Mouse (Mus musculus) heart, adult 2 months (tissue): ENCODE measurements around the gene Cln6. TPM values are rescaled to one million over a fixed set of nuclear protein-coding genes. Genes with fewer than 3 reads are reported as not detected.
A peak's percentile ranks its signal among the peaks of the same experiment; 100 is the strongest.
"Not testable (repeated sequence)": the region's sequence is repeated elsewhere in the genome, so short reads cannot be mapped to it uniquely, and the experiment has no call there.

Source experiments
- DNase-seq, 2 experiments: peaks; one replicate each; pipeline ENCODE4 v3.0.0; 2021
- H3K27ac ChIP-seq: fragments of 200-600 bp; 2 replicates; pipeline ENCODE4 v1.8.1; 2022
- H3K27me3 ChIP-seq: fragments of 200-500 bp; 2 replicates; pipeline ENCODE4 v1.6.1; 2012; ENCODE audit warnings: mild to moderate bottlenecking, low read length, inconsistent platforms, mixed read lengths; ENCODE audit not compliant: control insufficient read depth, insufficient read depth
- H3K36me3 ChIP-seq: fragments of 200-500 bp; 2 replicates; pipeline ENCODE4 v1.6.1; 2012; ENCODE audit warnings: low read length, inconsistent platforms; ENCODE audit not compliant: control insufficient read depth, insufficient read depth
- H3K4me1 ChIP-seq: fragments of 200-500 bp; 2 replicates; pipeline ENCODE4 v1.6.1; 2011; ENCODE audit warnings: low read length; ENCODE audit not compliant: control insufficient read depth, insufficient read depth
- H3K4me3 ChIP-seq: fragments of 200-600 bp; 2 replicates; pipeline ENCODE4 v1.8.1; 2022
- H3K79me2 ChIP-seq: fragments of 200-500 bp; replicated peaks from 2 replicates; pipeline ENCODE4 v1.6.1; 2012; ENCODE audit warnings: mild to moderate bottlenecking, inconsistent platforms, low read length, moderate library complexity, mixed read lengths; ENCODE audit not compliant: control insufficient read depth, insufficient read depth
- H3K9ac ChIP-seq: fragments of 200-500 bp; 2 replicates; pipeline ENCODE4 v1.6.1; 2012; ENCODE audit warnings: low read depth, mild to moderate bottlenecking, control low read depth, inconsistent platforms, low read length, mixed read lengths
- CTCF ChIP-seq: fragments of 200-600 bp; IDR thresholded peaks from 2 replicates; pipeline ENCODE4 v1.8.1; 2022; ENCODE audit warnings: antibody characterized with exemption, mild to moderate bottlenecking, moderate library complexity
- EP300 ChIP-seq: fragments of 200-500 bp; IDR thresholded peaks from 2 replicates; pipeline ENCODE4 v1.6.1; 2011; ENCODE audit warnings: low read depth, low read length, control low read depth; ENCODE audit not compliant: insufficient read depth
- POLR2A ChIP-seq: fragments of 200-500 bp; IDR thresholded peaks from 2 replicates; pipeline ENCODE4 v1.6.1; 2011; ENCODE audit warnings: mild to moderate bottlenecking, low read depth, low read length, control low read depth; ENCODE audit not compliant: insufficient read depth
- WGBS: fragments of 180-500 bp; shearing (Covaris S2); methylation state at CpG from one replicate; pipeline ENCODE4 v1.1.7; 2018; 5-methylcytosine and 5-hydroxymethylcytosine counted together
- intact Hi-C: fragments of 180-260 bp; cut with DNase I; formaldehyde crosslinking; loops from one replicate; pipeline ENCODE4 v1.15.1; 2025
- polyA plus RNA-seq: library from polyadenylated mRNA; depleted of rRNA; stranded (reverse); fragments of >200 nt; gene quantifications from 2 replicates; pipeline ENCODE4 v1.2.3, GENCODE M21; 2012
- total RNA-seq, 2 experiments: library from RNA; stranded (reverse); gene quantifications; 2 replicates each; pipeline ENCODE4 v1.2.3; 2021

Cln6 gene
- total and polyA plus RNA-seq, 3 experiments = 18.3 to 36.6 (median 26.0) TPM

- intact Hi-C loops = no loop called here
- H3K27ac ChIP-seq = no peak overlapping the region
- no peak overlapping the region for H3K4me3 ChIP-seq
- TF ChIP-seq POLR2A (no peak), EP300 (no peak), CTCF (no peak)
- H3K9ac ChIP-seq = no peak overlapping the region
- H3K79me2 ChIP-seq = no peaks in the 10 kb centered on the region
- H3K4me1 ChIP-seq = peaks cover 5% of the 10 kb centered on the region
- DNase-seq = no peak
- 62% methylated on average over 4 of the region's 4 CpGs for WGBS
- no peaks in the 10 kb centered on the region for H3K27me3 ChIP-seq
- H3K36me3 ChIP-seq = no peaks in the 10 kb centered on the region
Observed at GRCm38 (mm10) chr9:62860866-62861265, 22.3 kb downstream of the Cln6 start.

GRCm38 (mm10) chr9:62869236-62869635, 30.7 kb downstream of the Cln6 start:
- DNase-seq, H3K4me3 ChIP-seq, H3K9ac ChIP-seq, H3K36me3 ChIP-seq, H3K4me1 ChIP-seq, intact Hi-C loops, H3K27ac ChIP-seq, H3K27me3 ChIP-seq, H3K79me2 ChIP-seq: not testable (repeated sequence)
- 84% methylated on average over 4 of the region's 4 CpGs for WGBS

GRCm38 (mm10) chr9:62870728-62871127, 32.1 kb downstream of the Cln6 start:
- Histone ChIP-seq H3K36me3 (no peaks in the 10 kb centered on the region), H3K4me1 (no peaks in the 10 kb centered on the region), H3K4me3 (no peak overlapping the region), H3K27me3 (no peaks in the 10 kb centered on the region), H3K79me2 (no peaks in the 10 kb centered on the region), H3K27ac (no peak overlapping the region), H3K9ac (no peak overlapping the region)
- intact Hi-C loops = no loop called here
- peak in 1 of 2 experiments; percentile 1 for DNase-seq
- no peak for TF ChIP-seq EP300
- no peak for TF ChIP-seq CTCF
- TF ChIP-seq POLR2A = no peak

- no peak overlapping the region for H3K9ac ChIP-seq
- H3K36me3 ChIP-seq = no peaks in the 10 kb centered on the region
- TF ChIP-seq EP300 (no peak), CTCF (no peak), POLR2A (no peak)
- intact Hi-C loops = no loop called here
- peaks cover 4% of the 10 kb centered on the region for H3K4me1 ChIP-seq
- DNase-seq = no peak
- no peaks in the 10 kb centered on the region for H3K79me2 ChIP-seq
- H3K27ac ChIP-seq = no peak overlapping the region
- no peaks in the 10 kb centered on the region for H3K27me3 ChIP-seq
- no peak overlapping the region for H3K4me3 ChIP-seq
- WGBS = 73% methylated on average over 7 of the region's 7 CpGs
Observed at GRCm38 (mm10) chr9:62876966-62877616, 38.5 kb downstream of the Cln6 start.

GRCm38 (mm10) chr9:62877825-62878224, 39.2 kb downstream of the Cln6 start:
- intact Hi-C loops = no loop called here
- 82% methylated on average over 2 of the region's 2 CpGs for WGBS

GRCm38 (mm10) chr9:62881871-62882270, 43.3 kb downstream of the Cln6 start:
- H3K36me3 ChIP-seq = no peaks in the 10 kb centered on the region
- intact Hi-C loops = no loop called here
- no peak overlapping the region for H3K9ac ChIP-seq
- no peaks in the 10 kb centered on the region for H3K27me3 ChIP-seq
- H3K4me1 ChIP-seq = peaks cover 4% of the 10 kb centered on the region
- peak overlapping the region; percentile 42 for H3K27ac ChIP-seq
- 39% methylated on average over 12 of the region's 12 CpGs for WGBS
- no peak overlapping the region for H3K4me3 ChIP-seq
- TF ChIP-seq CTCF = peak; percentile 59
- no peak for TF ChIP-seq POLR2A
- peak; percentile 46; the same call in 1 of the 2 replicates for TF ChIP-seq EP300
- DNase-seq = peak; percentile 60 to 69
- no peaks in the 10 kb centered on the region for H3K79me2 ChIP-seq

More at GRCm38 (mm10) chr9:62877825-62878224, 39.2 kb downstream of the Cln6 start:
- Histone ChIP-seq H3K27me3 (no peaks in the 10 kb centered on the region), H3K4me3 (no peak overlapping the region), H3K4me1 (peaks cover 4% of the 10 kb centered on the region), H3K27ac (no peak overlapping the region), H3K36me3 (no peaks in the 10 kb centered on the region), H3K79me2 (no peaks in the 10 kb centered on the region), H3K9ac (no peak overlapping the region)
- no peak for DNase-seq
- TF ChIP-seq POLR2A (no peak), EP300 (no peak), CTCF (no peak)
